Mouse (Mus musculus): ENCODE measurements at regions not wholly inside any gene's neighbourhood (a gene's known extent, or its start where the extent isn't known, plus 50 kb on each side); places are given as distances from the start of the nearest gene placed in this dataset.

DNA sequence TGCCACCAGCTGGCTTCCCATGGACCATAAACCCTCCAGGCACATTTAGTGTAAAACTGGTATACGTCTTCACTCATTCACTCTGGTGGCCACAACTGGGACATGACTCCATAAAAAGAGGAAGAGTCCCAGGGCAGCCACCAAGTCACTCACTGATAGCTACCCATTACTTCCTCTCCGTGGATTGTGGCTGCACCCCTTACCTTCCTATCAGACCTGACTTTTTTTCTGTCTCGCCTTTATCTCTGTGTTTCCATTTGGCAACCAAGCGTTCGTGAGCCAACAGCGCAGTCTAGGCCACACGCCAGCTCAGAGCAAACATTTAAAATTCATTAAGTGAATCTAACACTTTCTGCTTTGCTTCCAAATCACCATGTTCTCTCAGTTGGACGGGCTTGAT is 53.9 kb upstream of the Slc44a1 start:
- no peak for TF ChIP-seq CTCF (IDR thresholded peaks at IDR 0.05; ENCODE audit: low read depth)
- Histone ChIP-seq H3K27ac (no peak overlapping the region), H3K4me2 (ENCODE audit: low read depth, low read length) (no peak overlapping the region), H3K4me1 (ENCODE audit: insufficient read depth, low read length) (no peaks in the 10 kb centered on the region), H3K9ac (replicated peaks; ENCODE audit: low read length) (no peak overlapping the region), H3K27me3 (ENCODE audit: insufficient read depth, low read length) (no peaks in the 10 kb centered on the region), H3K36me3 (ENCODE audit: insufficient read depth, low read length) (no peaks in the 10 kb centered on the region), H3K4me3 (ENCODE audit: low read length) (no peak overlapping the region), H3K9me3 (ENCODE audit: low read length) (no peaks in the 10 kb centered on the region)
- DNase-seq (ENCODE audit: low spot score): no peak
- no peak for ATAC-seq
- WGBS: 68% methylated on average over 8 of the region's 8 CpGs

DNA sequence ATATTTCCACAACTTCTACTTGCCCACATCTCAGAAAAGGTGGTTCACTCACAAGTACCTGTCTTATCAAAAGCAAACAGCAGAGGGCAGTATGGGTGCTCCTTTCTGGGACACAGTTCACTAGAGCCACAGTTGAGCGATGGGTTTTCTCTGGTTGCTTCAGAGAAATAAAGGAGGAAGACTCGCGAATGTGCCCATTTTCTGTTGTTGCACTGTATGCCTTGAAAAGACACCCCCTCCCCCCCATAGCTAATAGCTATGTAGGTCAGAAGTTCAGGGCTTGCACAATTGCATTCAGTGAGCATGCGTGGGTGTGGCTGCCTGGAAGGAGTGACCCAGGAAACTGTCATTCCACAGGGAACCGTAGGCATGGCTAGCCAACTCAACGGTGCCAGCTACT is 55.5 kb upstream of the Slc44a1 start:
- H3K9me3 ChIP-seq (ENCODE audit: low read length): no peaks in the 10 kb centered on the region
- peak overlapping the region; percentile 36 for H3K4me2 ChIP-seq (ENCODE audit: low read depth, low read length)
- DNase-seq (ENCODE audit: low spot score): peak; percentile 93
- no peak overlapping the region for H3K4me3 ChIP-seq (ENCODE audit: low read length)
- 23% methylated on average over 6 of the region's 6 CpGs for WGBS
- no peak overlapping the region for H3K9ac ChIP-seq (replicated peaks; ENCODE audit: low read length)
- H3K36me3 ChIP-seq (ENCODE audit: insufficient read depth, low read length): no peaks in the 10 kb centered on the region
- TF ChIP-seq CTCF (IDR thresholded peaks at IDR 0.05; ENCODE audit: low read depth): peak; percentile 89
- no peaks in the 10 kb centered on the region for H3K4me1 ChIP-seq (ENCODE audit: insufficient read depth, low read length)
- no peak overlapping the region for H3K27ac ChIP-seq
- no peaks in the 10 kb centered on the region for H3K27me3 ChIP-seq (ENCODE audit: insufficient read depth, low read length)
- ATAC-seq: peak; percentile 63

DNA sequence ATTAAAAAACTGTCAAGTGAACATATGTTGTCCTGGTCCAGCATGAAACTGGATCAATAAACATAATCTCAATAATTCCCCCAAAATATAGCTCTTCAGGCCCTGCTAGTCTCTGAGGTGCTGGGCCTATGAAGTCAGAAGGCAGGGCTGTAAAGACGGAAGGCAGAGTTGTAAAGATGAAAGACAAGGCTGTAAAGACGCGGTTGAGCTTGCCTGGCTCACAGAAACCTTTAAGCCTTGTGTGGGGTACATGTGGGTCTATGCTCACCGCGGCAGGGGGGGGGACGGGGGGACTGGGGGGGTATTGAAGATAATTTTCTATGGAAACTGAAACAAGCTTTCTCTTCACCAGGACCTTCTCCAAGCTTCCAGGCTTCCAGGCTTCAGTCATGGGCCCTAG is 56.1 kb upstream of the Slc44a1 start:
- TF ChIP-seq CTCF (IDR thresholded peaks at IDR 0.05; ENCODE audit: low read depth): no peak
- Histone ChIP-seq H3K27ac (no peak overlapping the region), H3K4me3 (ENCODE audit: low read length) (no peak overlapping the region), H3K27me3 (ENCODE audit: insufficient read depth, low read length) (no peaks in the 10 kb centered on the region), H3K4me2 (ENCODE audit: low read depth, low read length) (no peak overlapping the region), H3K9me3 (ENCODE audit: low read length) (no peaks in the 10 kb centered on the region), H3K9ac (replicated peaks; ENCODE audit: low read length) (no peak overlapping the region), H3K4me1 (ENCODE audit: insufficient read depth, low read length) (no peaks in the 10 kb centered on the region), H3K36me3 (ENCODE audit: insufficient read depth, low read length) (no peaks in the 10 kb centered on the region)
- WGBS: 80% methylated on average over 6 of the region's 6 CpGs
- ATAC-seq (no peak), DNase-seq (ENCODE audit: low spot score) (no peak)

DNA sequence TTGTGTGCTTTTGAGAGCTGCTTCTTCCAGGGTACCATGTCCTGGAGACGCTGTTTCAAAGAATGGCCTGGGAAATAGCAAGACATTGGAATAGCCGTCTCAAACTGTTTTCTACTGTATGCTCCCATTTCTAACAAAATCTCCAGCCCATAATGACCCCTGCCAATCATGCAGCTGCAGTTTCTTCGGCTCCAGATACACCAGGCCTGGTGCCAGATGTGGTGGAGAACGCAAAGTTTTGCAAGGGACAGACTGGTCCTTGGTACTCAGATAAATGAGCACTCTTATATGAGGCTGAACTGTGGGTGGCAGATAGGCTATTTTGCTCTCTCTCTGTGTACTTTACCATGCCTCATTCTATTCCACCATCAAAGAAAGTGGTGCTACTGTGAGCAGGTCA is 58.2 kb upstream of the Slc44a1 start:
- DNase-seq (ENCODE audit: low spot score) (no peak), ATAC-seq (no peak)
- no peak for TF ChIP-seq CTCF (IDR thresholded peaks at IDR 0.05; ENCODE audit: low read depth)
- Histone ChIP-seq H3K27ac (no peak overlapping the region), H3K4me1 (ENCODE audit: insufficient read depth, low read length) (no peaks in the 10 kb centered on the region), H3K27me3 (ENCODE audit: insufficient read depth, low read length) (no peaks in the 10 kb centered on the region), H3K9me3 (ENCODE audit: low read length) (no peaks in the 10 kb centered on the region), H3K4me2 (ENCODE audit: low read depth, low read length) (no peak overlapping the region), H3K36me3 (ENCODE audit: insufficient read depth, low read length) (no peaks in the 10 kb centered on the region), H3K4me3 (ENCODE audit: low read length) (no peak overlapping the region), H3K9ac (replicated peaks; ENCODE audit: low read length) (no peak overlapping the region)
- 48% methylated on average over 4 of the region's 4 CpGs for WGBS

DNA sequence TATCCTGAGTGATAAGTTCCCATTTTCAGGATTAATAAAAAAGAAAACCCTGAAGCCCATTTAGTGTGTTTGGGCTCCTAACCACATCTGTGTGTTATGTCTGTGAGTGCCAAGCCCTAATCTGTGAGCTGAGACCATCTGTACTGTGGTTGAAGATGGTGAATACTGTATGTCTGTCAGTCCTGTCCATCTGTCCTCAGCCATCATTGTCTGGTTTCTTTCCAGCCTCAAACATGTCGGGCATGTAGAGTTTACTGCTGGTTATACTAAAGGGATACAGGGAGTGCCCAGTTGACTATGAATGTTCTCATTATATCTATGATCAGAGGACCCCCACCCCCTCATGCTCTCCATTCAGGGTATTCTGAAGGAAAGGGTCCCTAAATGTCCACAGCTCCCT is 60.4 kb upstream of the Slc44a1 start:
- Histone ChIP-seq H3K27ac (no peak overlapping the region), H3K4me3 (ENCODE audit: low read length) (no peak overlapping the region), H3K9ac (replicated peaks; ENCODE audit: low read length) (no peak overlapping the region), H3K9me3 (ENCODE audit: low read length) (no peaks in the 10 kb centered on the region), H3K4me1 (ENCODE audit: insufficient read depth, low read length) (no peaks in the 10 kb centered on the region; the same call in 1 of the 2 replicates), H3K4me2 (ENCODE audit: low read depth, low read length) (no peak overlapping the region), H3K27me3 (ENCODE audit: insufficient read depth, low read length) (no peaks in the 10 kb centered on the region), H3K36me3 (ENCODE audit: insufficient read depth, low read length) (no peaks in the 10 kb centered on the region)
- no peak for DNase-seq (ENCODE audit: low spot score)
- no peak for TF ChIP-seq CTCF (IDR thresholded peaks at IDR 0.05; ENCODE audit: low read depth)
- 78% methylated on average over 1 of the region's 1 CpGs for WGBS
- no peak for ATAC-seq

DNA sequence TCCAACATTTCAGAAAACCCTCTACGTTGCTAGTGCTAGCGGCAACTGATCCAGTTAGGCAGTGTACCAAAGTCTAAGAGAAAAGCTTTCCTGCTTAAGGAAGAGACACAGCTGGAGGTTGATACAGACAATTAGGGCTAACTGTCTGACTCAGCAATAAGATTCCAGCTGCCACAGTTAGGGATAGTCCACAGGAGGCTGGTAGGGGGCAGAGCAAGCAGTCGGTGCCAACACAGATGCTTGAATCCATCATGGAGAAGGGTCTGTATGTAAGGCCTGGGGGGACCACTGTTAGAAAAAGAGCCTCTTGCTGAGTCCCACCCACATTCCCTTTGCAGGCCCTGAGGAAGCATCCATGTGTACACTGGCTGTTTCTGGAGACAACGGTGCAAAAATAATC is 63.2 kb upstream of the Slc44a1 start:
- no peak overlapping the region for H3K9ac ChIP-seq (replicated peaks; ENCODE audit: low read length)
- no peak overlapping the region for H3K4me3 ChIP-seq (ENCODE audit: low read length)
- 47% methylated on average over 4 of the region's 4 CpGs for WGBS
- H3K9me3 ChIP-seq (ENCODE audit: low read length): no peaks in the 10 kb centered on the region
- peak; percentile 43; the same call in 1 of the 2 replicates for ATAC-seq
- no peak overlapping the region for H3K4me2 ChIP-seq (ENCODE audit: low read depth, low read length)
- no peak for TF ChIP-seq CTCF (IDR thresholded peaks at IDR 0.05; ENCODE audit: low read depth)
- no peak overlapping the region for H3K27ac ChIP-seq
- peak; percentile 10 for DNase-seq (ENCODE audit: low spot score)
- H3K27me3 ChIP-seq (ENCODE audit: insufficient read depth, low read length): no peaks in the 10 kb centered on the region
- H3K4me1 ChIP-seq (ENCODE audit: insufficient read depth, low read length): no peaks in the 10 kb centered on the region; the same call in 1 of the 2 replicates
- H3K36me3 ChIP-seq (ENCODE audit: insufficient read depth, low read length): no peaks in the 10 kb centered on the region

DNA sequence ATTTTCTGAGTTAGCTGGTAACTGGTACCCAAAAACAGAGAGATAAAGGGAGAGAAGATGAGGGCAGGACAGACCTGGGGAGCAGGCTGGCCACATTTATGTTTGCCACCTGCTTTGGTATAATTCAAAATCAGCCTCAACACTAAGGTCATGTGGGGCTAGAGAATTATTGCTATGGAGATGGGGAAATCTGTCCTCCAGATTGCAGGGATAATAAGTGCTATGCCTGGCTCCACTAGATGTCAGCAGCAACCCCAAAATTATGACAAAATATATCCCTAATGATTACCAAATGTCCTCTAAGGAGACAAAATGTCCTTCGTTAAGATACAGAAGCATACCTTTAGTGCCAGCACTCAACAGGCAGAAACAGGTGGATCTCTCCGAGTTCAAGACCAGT is 83.8 kb upstream of the Slc44a1 start:
- no peaks in the 10 kb centered on the region for H3K36me3 ChIP-seq (ENCODE audit: insufficient read depth, low read length)
- no peak overlapping the region for H3K4me2 ChIP-seq (ENCODE audit: low read depth, low read length)
- no peaks in the 10 kb centered on the region for H3K27me3 ChIP-seq (ENCODE audit: insufficient read depth, low read length)
- H3K27ac ChIP-seq: no peak overlapping the region
- no peaks in the 10 kb centered on the region; the same call in 1 of the 2 replicates for H3K4me1 ChIP-seq (ENCODE audit: insufficient read depth, low read length)
- 72% methylated on average over 2 of the region's 2 CpGs for WGBS
- peak; percentile 48 for TF ChIP-seq CTCF (IDR thresholded peaks at IDR 0.05; ENCODE audit: low read depth)
- ATAC-seq: no peak
- H3K9me3 ChIP-seq (ENCODE audit: low read length): no peaks in the 10 kb centered on the region
- H3K4me3 ChIP-seq (ENCODE audit: low read length): no peak overlapping the region
- H3K9ac ChIP-seq (replicated peaks; ENCODE audit: low read length): no peak overlapping the region
- DNase-seq (ENCODE audit: low spot score): no peak

Measured in hindbrain, postnatal 0 days (tissue).